Mouse (Mus musculus): ENCODE data around the gene Sema6c. TPM values are rescaled to one million over a fixed set of nuclear protein-coding genes. Genes with fewer than 3 reads are reported as not detected.
A peak's percentile ranks its signal among the peaks of the same experiment; 100 is the strongest.
"Not testable (repeated sequence)": the region's sequence is repeated elsewhere in the genome, so short reads cannot be mapped to it uniquely, and the experiment has no call there.

Sema6c gene
- total and polyA plus RNA-seq, 2 experiments = 0.65 to 2.9 TPM

DNA sequence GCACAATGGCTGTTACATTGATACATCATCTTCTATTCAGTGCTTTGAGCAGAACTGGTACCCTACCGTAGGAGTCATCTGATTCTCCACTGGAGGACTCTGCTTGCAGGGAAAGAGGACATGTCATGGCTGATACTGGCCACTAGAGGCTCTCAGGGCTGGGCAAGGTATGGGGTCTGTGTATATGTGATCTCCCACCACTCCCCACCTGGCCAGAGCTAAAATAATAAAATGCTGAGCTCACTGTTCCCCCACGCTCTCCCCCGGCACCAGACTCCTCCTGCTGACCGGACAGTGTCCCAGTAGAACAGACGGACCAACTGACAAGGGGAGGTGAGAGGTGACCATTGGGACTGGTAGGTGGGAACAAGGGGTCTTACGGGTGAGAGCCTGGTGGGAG, 36.0 kb upstream of the Sema6c start, which contains the start of gene Tmod4:
Gene Tmod4, plus strand, starts transcription at position 231 of the 400 bp plus-strand sequence.
- TF ChIP-seq POLR2A (IDR thresholded peaks at IDR 0.05; ENCODE audit: extremely low read depth, insufficient read depth, low read length) (no peak), CTCF (IDR thresholded peaks at IDR 0.05; ENCODE audit: low read depth, low read length) (peak; percentile 48; the same call in 1 of the 2 replicates)
- WGBS = 76% methylated on average over 6 of the region's 6 CpGs
- Histone ChIP-seq H3K27ac (replicated peaks; ENCODE audit: insufficient read depth, low read depth, low read length) (no peak within 1 kb of the TSS), H3K79me2 (ENCODE audit: control insufficient read depth, insufficient read depth, low read length) (no peaks in the 10 kb centered on the region), H3K4me1 (ENCODE audit: control insufficient read depth, insufficient read depth, low read length) (peaks cover 2% of the 10 kb centered on the region; the same call in 1 of the 2 replicates), H3K4me3 (ENCODE audit: insufficient read depth, low read depth, low read length) (no peak within 1 kb of the TSS), H3K36me3 (ENCODE audit: control insufficient read depth, insufficient read depth, low read length) (peaks cover 20% of the 10 kb centered on the region), H3K9ac (ENCODE audit: low read depth, low read length) (no peak within 1 kb of the TSS), H3K27me3 (ENCODE audit: control insufficient read depth, insufficient read depth, low read length) (no peaks in the 10 kb centered on the region)
- DNase-seq (ENCODE audit: extremely low read depth, low read depth, low spot score) = no peak

GRCm38 (mm10) chr3:95124972-95125371, 35.3 kb upstream of the Sema6c start:
- 1% methylated on average over 5 of the region's 5 CpGs for WGBS
- no peak for DNase-seq (ENCODE audit: extremely low read depth, low read depth, low spot score)

DNA sequence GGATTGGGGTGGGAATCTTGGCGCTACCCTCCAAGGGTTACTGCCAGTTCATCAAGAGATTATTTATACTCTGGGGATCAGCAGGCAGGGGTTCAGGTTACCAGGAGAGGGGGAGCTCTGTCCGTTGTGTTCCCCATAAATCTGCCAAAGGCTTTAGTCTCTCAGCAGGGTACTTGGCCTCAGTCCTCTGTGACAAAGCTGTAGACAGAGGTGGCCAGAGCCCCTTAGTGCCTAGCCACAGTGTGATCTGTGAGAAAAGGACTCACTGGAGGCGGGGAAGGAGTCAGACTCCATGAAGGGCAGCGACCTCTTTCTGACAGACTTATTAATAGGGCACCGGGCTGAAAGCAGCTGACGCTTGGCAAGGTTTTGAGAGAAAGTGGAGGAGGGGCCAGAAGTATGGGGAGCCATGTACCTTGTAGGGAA, 31.0 kb upstream of the Sema6c start:
- H3K9ac ChIP-seq (ENCODE audit: low read depth, low read length) = no peak overlapping the region
- H3K4me3 ChIP-seq (ENCODE audit: insufficient read depth, low read depth, low read length) = no peak overlapping the region
- 72% methylated on average over 6 of the region's 6 CpGs for WGBS

More at GRCm38 (mm10) chr3:95124972-95125371, 35.3 kb upstream of the Sema6c start:
- Histone ChIP-seq H3K79me2 (ENCODE audit: control insufficient read depth, insufficient read depth, low read length) (no peaks in the 10 kb centered on the region), H3K9ac (ENCODE audit: low read depth, low read length) (no peak overlapping the region), H3K27me3 (ENCODE audit: control insufficient read depth, insufficient read depth, low read length) (no peaks in the 10 kb centered on the region), H3K4me1 (ENCODE audit: control insufficient read depth, insufficient read depth, low read length) (peaks cover 2% of the 10 kb centered on the region; the same call in 1 of the 2 replicates), H3K4me3 (ENCODE audit: insufficient read depth, low read depth, low read length) (no peak overlapping the region), H3K27ac (replicated peaks; ENCODE audit: insufficient read depth, low read depth, low read length) (no peak overlapping the region), H3K36me3 (ENCODE audit: control insufficient read depth, insufficient read depth, low read length) (peaks cover 13% of the 10 kb centered on the region; the same call in 1 of the 2 replicates)
- no peak for TF ChIP-seq POLR2A (IDR thresholded peaks at IDR 0.05; ENCODE audit: extremely low read depth, insufficient read depth, low read length)
- TF ChIP-seq CTCF (IDR thresholded peaks at IDR 0.05; ENCODE audit: low read depth, low read length) = no peak

GRCm38 (mm10) chr3:95130081-95130480, 30.2 kb upstream of the Sema6c start:
- Histone ChIP-seq H3K4me1 (ENCODE audit: control insufficient read depth, insufficient read depth, low read length) (peaks cover 3% of the 10 kb centered on the region), H3K79me2 (ENCODE audit: control insufficient read depth, insufficient read depth, low read length) (no peaks in the 10 kb centered on the region; the same call in 1 of the 2 replicates), H3K27ac (replicated peaks; ENCODE audit: insufficient read depth, low read depth, low read length) (no peak overlapping the region), H3K27me3 (ENCODE audit: control insufficient read depth, insufficient read depth, low read length) (no peaks in the 10 kb centered on the region), H3K4me3 (ENCODE audit: insufficient read depth, low read depth, low read length) (no peak overlapping the region), H3K9ac (ENCODE audit: low read depth, low read length) (no peak overlapping the region), H3K36me3 (ENCODE audit: control insufficient read depth, insufficient read depth, low read length) (peaks cover 1% of the 10 kb centered on the region; the same call in 1 of the 2 replicates)
- TF ChIP-seq POLR2A (IDR thresholded peaks at IDR 0.05; ENCODE audit: extremely low read depth, insufficient read depth, low read length) = no peak
- no peak for TF ChIP-seq CTCF (IDR thresholded peaks at IDR 0.05; ENCODE audit: low read depth, low read length)
- 74% methylated on average over 5 of the region's 5 CpGs for WGBS
- no peak for DNase-seq (ENCODE audit: extremely low read depth, low read depth, low spot score)

More for the DNA sequence above, 31.0 kb upstream of the Sema6c start:
- Histone ChIP-seq H3K79me2 (ENCODE audit: control insufficient read depth, insufficient read depth, low read length) (no peaks in the 10 kb centered on the region; the same call in 1 of the 2 replicates), H3K27ac (replicated peaks; ENCODE audit: insufficient read depth, low read depth, low read length) (no peak overlapping the region), H3K4me1 (ENCODE audit: control insufficient read depth, insufficient read depth, low read length) (peaks cover 5% of the 10 kb centered on the region), H3K36me3 (ENCODE audit: control insufficient read depth, insufficient read depth, low read length) (peaks cover 1% of the 10 kb centered on the region; the same call in 1 of the 2 replicates), H3K27me3 (ENCODE audit: control insufficient read depth, insufficient read depth, low read length) (no peaks in the 10 kb centered on the region)
- no peak for TF ChIP-seq POLR2A (IDR thresholded peaks at IDR 0.05; ENCODE audit: extremely low read depth, insufficient read depth, low read length)
- no peak for TF ChIP-seq CTCF (IDR thresholded peaks at IDR 0.05; ENCODE audit: low read depth, low read length)
- no peak for DNase-seq (ENCODE audit: extremely low read depth, low read depth, low spot score)

DNA sequence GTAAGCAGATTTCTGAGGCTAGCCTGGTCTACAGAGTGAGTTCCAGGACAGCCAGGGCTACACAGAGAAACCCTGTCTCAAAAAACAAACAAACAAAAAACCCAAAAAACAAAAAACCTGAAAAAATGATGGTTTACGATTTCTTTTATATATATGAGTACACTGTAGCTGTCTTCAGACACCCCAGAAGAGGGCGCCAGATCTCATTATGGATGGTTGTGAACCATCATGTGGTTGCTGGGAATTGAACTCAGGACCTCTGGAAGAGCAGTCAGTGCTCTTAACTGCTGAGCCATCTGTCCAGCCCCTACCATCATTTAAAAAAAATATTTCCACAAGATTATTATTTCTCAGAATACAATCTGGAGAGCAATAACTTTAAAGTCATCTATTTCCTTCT, 27.9 kb upstream of the Sema6c start:
- H3K36me3 ChIP-seq (ENCODE audit: control insufficient read depth, insufficient read depth, low read length); H3K27ac ChIP-seq (replicated peaks; ENCODE audit: insufficient read depth, low read depth, low read length); DNase-seq (ENCODE audit: extremely low read depth, low read depth, low spot score); H3K27me3 ChIP-seq (ENCODE audit: control insufficient read depth, insufficient read depth, low read length); H3K4me1 ChIP-seq (ENCODE audit: control insufficient read depth, insufficient read depth, low read length); H3K4me3 ChIP-seq (ENCODE audit: insufficient read depth, low read depth, low read length); H3K9ac ChIP-seq (ENCODE audit: low read depth, low read length); H3K79me2 ChIP-seq (ENCODE audit: control insufficient read depth, insufficient read depth, low read length): not testable (repeated sequence)
- WGBS = 95% methylated on average over 2 of the region's 2 CpGs

DNA sequence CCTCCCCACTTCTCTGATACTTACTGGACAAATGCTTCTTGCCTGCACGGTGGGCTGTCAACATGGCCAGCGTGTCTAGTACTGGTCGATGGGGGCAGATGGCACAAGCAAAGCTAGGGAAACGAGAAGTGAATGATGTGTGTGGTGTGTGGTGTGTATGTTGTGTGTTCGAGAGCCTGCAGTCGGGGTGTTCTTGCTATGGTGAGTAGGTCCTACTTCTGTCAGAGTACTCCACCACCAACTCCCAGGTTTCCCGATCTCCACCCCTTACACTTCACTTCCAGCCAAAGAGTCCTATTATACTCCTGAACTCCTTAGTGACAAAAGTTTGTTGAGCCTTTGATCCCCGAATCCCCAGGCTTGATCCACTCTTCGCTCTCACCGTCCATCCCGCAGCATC, 27.1 kb upstream of the Sema6c start:
- TF ChIP-seq CTCF (IDR thresholded peaks at IDR 0.05; ENCODE audit: low read depth, low read length) = no peak
- no peak for TF ChIP-seq POLR2A (IDR thresholded peaks at IDR 0.05; ENCODE audit: extremely low read depth, insufficient read depth, low read length)
- WGBS = 54% methylated on average over 11 of the region's 11 CpGs
- H3K36me3 ChIP-seq (ENCODE audit: control insufficient read depth, insufficient read depth, low read length) = peaks cover 1% of the 10 kb centered on the region; the same call in 1 of the 2 replicates
- H3K9ac ChIP-seq (ENCODE audit: low read depth, low read length) = peak overlapping the region; percentile 85
- peak overlapping the region; percentile 78 for H3K4me3 ChIP-seq (ENCODE audit: insufficient read depth, low read depth, low read length)
- no peaks in the 10 kb centered on the region for H3K27me3 ChIP-seq (ENCODE audit: control insufficient read depth, insufficient read depth, low read length)
- no peaks in the 10 kb centered on the region; the same call in 1 of the 2 replicates for H3K79me2 ChIP-seq (ENCODE audit: control insufficient read depth, insufficient read depth, low read length)
- H3K27ac ChIP-seq (replicated peaks; ENCODE audit: insufficient read depth, low read depth, low read length) = no peak overlapping the region
- H3K4me1 ChIP-seq (ENCODE audit: control insufficient read depth, insufficient read depth, low read length) = peaks cover 10% of the 10 kb centered on the region; the same call in 1 of the 2 replicates
- no peak for DNase-seq (ENCODE audit: extremely low read depth, low read depth, low spot score)

Data from liver, adult 2 months (tissue).